Mouse (Mus musculus) cerebellum, adult 2 months (tissue): Measurements from ENCODE around the gene Olfr531.

Experiments used
- CTCF ChIP-seq: fragments of 200-500 bp; IDR thresholded peaks from 2 replicates; pipeline ENCODE4 v1.5.1; 2011; ENCODE audit warnings: low read depth, mild to moderate bottlenecking, control low read depth, low read length, moderate library complexity, borderline replicate concordance; ENCODE audit not compliant: insufficient read depth
- POLR2A ChIP-seq: fragments of 200-500 bp; IDR thresholded peaks from 2 replicates; pipeline ENCODE4 v1.6.1; 2011; ENCODE audit warnings: low read length, control low read depth, borderline replicate concordance; ENCODE audit not compliant: insufficient read depth

- TF ChIP-seq CTCF (no peak), POLR2A (no peak)
These were observed 25.8 kb downstream of the Olfr531 start for GRCm38 (mm10) chr7:140376911-140377310.
